Mouse (Mus musculus) embryonic facial prominence, embryonic 14.5 days (tissue): ENCODE measurements around the gene Olfr1467. TPM values are rescaled to one million over a fixed set of nuclear protein-coding genes. Genes with fewer than 3 reads are reported as not detected.

Source experiments
- ATAC-seq: fragments of 200-750 bp; cut with Nextera tagmentation; 2 replicates; pipeline ENCODE4 v1.8.0; 2017; ENCODE audit warnings: low read depth, moderate number of reproducible peaks, moderate TSS enrichment
- DNase-seq: peaks from one replicate; pipeline ENCODE4 v3.0.0-alpha.2; 2015; ENCODE audit warnings: low spot score
- H3K27ac ChIP-seq: fragments of 300-500 bp; sonication (generic); replicated peaks from 2 replicates; pipeline ENCODE4 v1.5.1; 2014; ENCODE audit warnings: low read depth, mild to moderate bottlenecking, low read length, moderate library complexity
- H3K27me3 ChIP-seq: fragments of 300-500 bp; sonication (generic); replicated peaks from 2 replicates; pipeline ENCODE4 v1.6.1; 2014; ENCODE audit warnings: low read length; ENCODE audit not compliant: control insufficient read depth, insufficient read depth
- H3K36me3 ChIP-seq: fragments of 300-500 bp; sonication (generic); 2 replicates; pipeline ENCODE4 v1.6.1; 2014; ENCODE audit warnings: low read length, mixed read lengths; ENCODE audit not compliant: control insufficient read depth, insufficient read depth
- H3K4me1 ChIP-seq: fragments of 300-500 bp; sonication (generic); 2 replicates; pipeline ENCODE4 v1.6.1; 2014; ENCODE audit warnings: antibody characterized with exemption, low read length; ENCODE audit not compliant: control insufficient read depth, insufficient read depth
- H3K4me2 ChIP-seq: fragments of 300-500 bp; sonication (generic); 2 replicates; pipeline ENCODE4 v1.6.1; 2014; ENCODE audit warnings: low read depth, mild to moderate bottlenecking, low read length, moderate library complexity, mixed read lengths
- H3K4me3 ChIP-seq: fragments of 300-500 bp; sonication (generic); 2 replicates; pipeline ENCODE4 v1.5.1; 2014; ENCODE audit warnings: low read depth, mild to moderate bottlenecking, low read length
- H3K9ac ChIP-seq: fragments of 300-500 bp; sonication (generic); 2 replicates; pipeline ENCODE4 v1.6.1; 2014; ENCODE audit warnings: low read depth, mild to moderate bottlenecking, low read length, moderate library complexity, mixed read lengths
- H3K9me3 ChIP-seq: fragments of 300-500 bp; sonication (generic); 2 replicates; pipeline ENCODE4 v1.6.1; 2016; ENCODE audit warnings: low read length; ENCODE audit not compliant: control insufficient read depth
- WGBS: fragments of 180-500 bp; shearing (Covaris S2); extraction: QIAGEN DNeasy Blood & Tissue Kit; methylation state at CpG from one replicate; pipeline ENCODE4 v1.1.7; 2014; 5-methylcytosine and 5-hydroxymethylcytosine counted together
- polyA plus RNA-seq: library from polyadenylated mRNA; unstranded; fragments of >200 nt; fragmentation: Nextera tagmentation; extraction: Ambion mirVana; gene quantifications from 2 replicates; pipeline ENCODE4 v1.2.1, GENCODE M21; 2014

Gene Olfr1467
- not detected in 2 replicates for polyA plus RNA-seq

DNA sequence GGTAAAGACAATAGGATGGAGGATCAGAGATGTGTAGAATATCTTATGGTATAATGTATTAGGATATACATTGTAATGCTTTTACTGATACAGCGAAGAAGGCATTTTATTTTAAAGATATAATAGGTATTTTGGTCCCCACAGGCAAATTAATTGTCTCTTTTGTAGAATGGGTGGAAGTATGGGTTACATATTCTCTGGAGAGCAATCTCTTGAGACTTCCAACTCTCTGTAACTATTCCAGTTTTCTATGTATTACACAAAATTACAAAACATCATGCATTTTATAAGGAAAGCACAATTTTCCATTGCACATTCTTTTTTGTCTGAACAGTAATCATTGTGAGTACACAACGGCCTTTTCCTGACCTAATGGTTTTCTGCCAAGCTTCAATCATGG lies at the start of gene Olfr1467:
Gene Olfr1467, plus strand, starts transcription at position 301 of the 400 bp plus-strand sequence.
- 71% methylated on average over 2 of the region's 2 CpGs for WGBS
- no peaks in the 10 kb centered on the region for H3K36me3 ChIP-seq
- H3K27me3 ChIP-seq = no peaks in the 10 kb centered on the region
- no peak within 1 kb of the TSS for H3K4me2 ChIP-seq
- no peak within 1 kb of the TSS for H3K9ac ChIP-seq
- DNase-seq = no peak
- ATAC-seq = no peak
- H3K4me3 ChIP-seq = no peak within 1 kb of the TSS
- H3K27ac ChIP-seq = no peak within 1 kb of the TSS
- no peaks in the 10 kb centered on the region for H3K4me1 ChIP-seq
- H3K9me3 ChIP-seq = peaks cover 18% of the 10 kb centered on the region; the same call in 1 of the 2 replicates

DNA sequence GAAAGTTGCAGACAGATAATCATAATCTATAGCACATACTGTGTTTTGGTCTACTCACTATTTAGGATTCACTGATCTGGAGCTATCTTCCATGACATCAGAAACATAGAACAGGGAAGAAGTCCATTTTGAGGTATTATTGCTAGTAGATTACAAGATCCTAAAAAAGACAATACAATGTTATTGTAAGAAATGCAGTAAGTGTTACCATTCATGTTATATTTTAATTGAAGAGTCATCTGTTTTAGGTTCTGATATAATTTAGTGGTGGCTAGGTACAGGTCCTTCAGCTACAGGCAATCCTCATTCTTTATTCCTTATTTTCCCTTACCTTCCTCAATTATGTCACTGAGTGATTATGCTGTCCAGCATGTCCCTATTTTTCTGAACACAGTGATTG lies 46.6 kb upstream of the Olfr1467 start, which contains the start of gene Olfr1465:
Gene Olfr1465, minus strand, starts transcription at position 101 of the 400 bp plus-strand sequence.
- ATAC-seq = no peak
- no peak within 1 kb of the TSS for H3K4me3 ChIP-seq
- H3K4me2 ChIP-seq = no peak within 1 kb of the TSS
- no peaks in the 10 kb centered on the region for H3K36me3 ChIP-seq
- H3K27ac ChIP-seq = no peak within 1 kb of the TSS
- H3K9ac ChIP-seq = no peak within 1 kb of the TSS
- DNase-seq = no peak
- H3K27me3 ChIP-seq = no peaks in the 10 kb centered on the region
- peaks cover 5% of the 10 kb centered on the region; the same call in 1 of the 2 replicates for H3K9me3 ChIP-seq
- H3K4me1 ChIP-seq = no peaks in the 10 kb centered on the region

DNA sequence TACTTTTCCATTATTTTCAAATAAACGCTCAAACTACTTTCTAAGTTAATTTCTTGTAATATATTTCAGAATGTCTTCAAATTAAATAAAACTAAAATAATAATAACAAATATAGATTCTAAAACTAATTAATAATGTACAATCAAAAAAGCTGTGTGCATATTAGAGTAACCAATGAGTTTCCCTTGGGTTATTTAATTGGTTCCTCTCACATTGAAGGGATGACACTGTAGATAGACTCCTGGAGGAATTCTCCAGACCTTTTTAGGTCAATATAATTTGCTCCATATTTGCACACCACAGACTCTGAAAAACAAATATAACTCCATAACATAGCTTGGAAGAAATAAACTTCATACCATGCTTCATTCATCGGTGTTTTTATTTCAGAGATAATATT lies 23.5 kb upstream of the Olfr1467 start, which contains the start of gene Olfr1466:
Gene Olfr1466, plus strand, starts transcription at position 301 of the 400 bp plus-strand sequence.
- no peaks in the 10 kb centered on the region for H3K27me3 ChIP-seq
- WGBS = 90% methylated on average over 2 of the region's 2 CpGs
- peaks cover 13% of the 10 kb centered on the region; the same call in 1 of the 2 replicates for H3K9me3 ChIP-seq
- H3K4me3 ChIP-seq = no peak within 1 kb of the TSS
- no peak for DNase-seq
- H3K36me3 ChIP-seq = no peaks in the 10 kb centered on the region
- no peak within 1 kb of the TSS for H3K27ac ChIP-seq
- H3K4me1 ChIP-seq = no peaks in the 10 kb centered on the region
- no peak within 1 kb of the TSS for H3K9ac ChIP-seq
- ATAC-seq = no peak
- H3K4me2 ChIP-seq = no peak within 1 kb of the TSS

DNA sequence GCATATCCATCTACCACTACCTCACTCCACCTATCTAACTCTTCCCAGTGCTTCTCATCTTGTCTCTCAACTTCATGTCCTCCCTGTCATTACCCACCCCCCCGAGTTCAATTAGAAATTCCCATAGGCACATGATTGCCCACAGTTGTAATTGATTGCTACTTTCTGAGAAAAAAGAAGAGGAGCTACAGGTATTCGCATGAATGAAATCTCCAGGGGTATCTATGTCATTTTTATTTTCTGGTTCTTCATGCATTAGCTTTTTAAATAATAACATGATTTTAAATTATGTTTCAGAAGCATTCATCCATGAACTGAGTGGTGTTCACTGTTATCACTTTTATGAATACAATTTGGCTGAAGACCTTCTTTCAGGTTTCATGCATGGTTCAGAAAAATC lies 45.5 kb downstream of the Olfr1467 start, which contains the start of gene Olfr1469:
Gene Olfr1469, plus strand, starts transcription at position 301 of the 400 bp plus-strand sequence.
- Histone ChIP-seq H3K27ac (no peak within 1 kb of the TSS), H3K9ac (no peak within 1 kb of the TSS), H3K4me2 (no peak within 1 kb of the TSS), H3K4me3 (no peak within 1 kb of the TSS), H3K36me3 (no peaks in the 10 kb centered on the region), H3K4me1 (no peaks in the 10 kb centered on the region), H3K9me3 (0 out of 2 replicates have a peak, but pooled peaks cover 6% of the 10 kb centered on the region), H3K27me3 (no peaks in the 10 kb centered on the region)
- ATAC-seq (no peak), DNase-seq (no peak)
- WGBS = 71% methylated on average over 2 of the region's 2 CpGs

Other genes with a start within 250 kb of the Olfr1467 start
- 0.11 TPM in 1 of 2 replicates, not detected in the other for gene Olfr1459, start 212.7 kb upstream of the Olfr1467 start, polyA plus RNA-seq
- gene Olfr1461, start 199.2 kb upstream of the Olfr1467 start, polyA plus RNA-seq = not detected in 2 replicates
- not detected in 2 replicates for gene Olfr1462, start 176.5 kb upstream of the Olfr1467 start, polyA plus RNA-seq
- not detected in 2 replicates for gene Olfr1463, start 130.9 kb upstream of the Olfr1467 start, polyA plus RNA-seq
- gene Olfr1465, start 46.7 kb upstream of the Olfr1467 start, polyA plus RNA-seq = not detected in 2 replicates
- gene Olfr1466, start 23.4 kb upstream of the Olfr1467 start, polyA plus RNA-seq = not detected in 2 replicates
- not detected in 2 replicates for gene Olfr1469, start 45.6 kb downstream of the Olfr1467 start, polyA plus RNA-seq
- gene Olfr1471, start 81.2 kb downstream of the Olfr1467 start, polyA plus RNA-seq = not detected in 2 replicates
- not detected in 2 replicates for gene Olfr1472, start 93.8 kb downstream of the Olfr1467 start, polyA plus RNA-seq
- gene Olfr1474, start 107.3 kb downstream of the Olfr1467 start, polyA plus RNA-seq = not detected in 2 replicates
- not detected in 2 replicates for gene Olfr1475, start 118.0 kb downstream of the Olfr1467 start, polyA plus RNA-seq
- not detected in 2 replicates for gene Olfr1477, start 138.3 kb downstream of the Olfr1467 start, polyA plus RNA-seq
- not detected in 2 replicates for gene Olfr1480, start 165.7 kb downstream of the Olfr1467 start, polyA plus RNA-seq
- gene Olfr1484, start 221.3 kb downstream of the Olfr1467 start, polyA plus RNA-seq = not detected in 2 replicates